Mouse (Mus musculus) ES-CJ7 (cell line): ENCODE data around the gene Med9.
"Not testable (repeated sequence)": the region's sequence is repeated elsewhere in the genome, so short reads cannot be mapped to it uniquely, and the experiment has no call there.

Experiments used
- DNase-seq: peaks from one replicate; pipeline ENCODE4 v3.0.0; 2011; ENCODE audit warnings: low read depth, low spot score

The Med9 gene

GRCm38 (mm10) chr11:59944855-59945254 lies 3.2 kb upstream of the Med9 start:
- DNase-seq = not testable (repeated sequence)

- DNase-seq = peak; percentile 27
These were observed 378 bp downstream of the Med9 start for GRCm38 (mm10) chr11:59948401-59948767.

- no peak for DNase-seq
These were observed 4.9 kb downstream of the Med9 start for GRCm38 (mm10) chr11:59952892-59953291.

GRCm38 (mm10) chr11:59956749-59957148 lies 8.7 kb downstream of the Med9 start:
- DNase-seq = no peak

- DNase-seq = no peak
These were observed 11.4 kb downstream of the Med9 start for GRCm38 (mm10) chr11:59959453-59959852.

GRCm38 (mm10) chr11:59960476-59961337 lies 12.7 kb downstream of the Med9 start:
- DNase-seq = no peak

- no peak for DNase-seq
These were observed 13.4 kb downstream of the Med9 start for GRCm38 (mm10) chr11:59961338-59961875.

GRCm38 (mm10) chr11:59962590-59962989 lies 14.6 kb downstream of the Med9 start:
- DNase-seq = no peak

GRCm38 (mm10) chr11:59963364-59964162 lies 15.6 kb downstream of the Med9 start:
- DNase-seq = peak; percentile 28

- DNase-seq = no peak
These were observed 16.3 kb downstream of the Med9 start for GRCm38 (mm10) chr11:59964163-59964758.

- DNase-seq = peak; percentile 72
These were observed 16.8 kb downstream of the Med9 start, which contains the start of gene Rasd1 for GRCm38 (mm10) chr11:59964818-59965217. Gene Rasd1, minus strand, starts transcription at chr11:59964944.

GRCm38 (mm10) chr11:59965227-59966101 lies 17.5 kb downstream of the Med9 start:
- peak; percentile 55 for DNase-seq

- DNase-seq = no peak
These were observed 18.1 kb downstream of the Med9 start for GRCm38 (mm10) chr11:59966102-59966483.

- no peak for DNase-seq
These were observed 19.8 kb downstream of the Med9 start for GRCm38 (mm10) chr11:59967765-59968164.

- DNase-seq = no peak
These were observed 22.8 kb downstream of the Med9 start for GRCm38 (mm10) chr11:59970780-59971179.

GRCm38 (mm10) chr11:59971691-59972090 lies 23.7 kb downstream of the Med9 start:
- DNase-seq = no peak

GRCm38 (mm10) chr11:59973389-59973788 lies 25.4 kb downstream of the Med9 start:
- DNase-seq = no peak

- DNase-seq = no peak
These were observed 27.2 kb downstream of the Med9 start for GRCm38 (mm10) chr11:59975241-59975640.

GRCm38 (mm10) chr11:59977831-59978230 lies 29.8 kb downstream of the Med9 start:
- DNase-seq = no peak

- no peak for DNase-seq
These were observed 41.4 kb downstream of the Med9 start for GRCm38 (mm10) chr11:59989406-59989805.

- no peak for DNase-seq
These were observed 43.4 kb downstream of the Med9 start for GRCm38 (mm10) chr11:59991365-59991764.
